Mouse (Mus musculus): ENCODE results near the gene Bhlha9. TPM values are rescaled to one million over a fixed set of nuclear protein-coding genes. Genes with fewer than 3 reads are reported as not detected.

Gene Bhlha9
- 2.4 and 3.2 TPM in 2 replicates for polyA plus RNA-seq (2015; fragmentation: Nextera tagmentation; extraction: Ambion mirVana)

GRCm38 (mm10) chr11:76671871-76672475 lies at the start of gene Bhlha9:
Gene Bhlha9, plus strand, starts transcription at chr11:76672470.

GRCm38 (mm10) chr11:76679508-76679907 lies 7.2 kb downstream of the Bhlha9 start, which contains the start of gene Trarg1:
Gene Trarg1, plus strand, starts transcription at chr11:76679808.

Other genes with a start within 250 kb of the Bhlha9 start
- 76.3 and 84.9 TPM in 2 replicates for gene Abr, start 50.2 kb upstream of the Bhlha9 start, polyA plus RNA-seq (2015; fragmentation: Nextera tagmentation; extraction: Ambion mirVana)
- 1.7 and 7.6 TPM in 2 replicates for gene Trarg1, start 7.3 kb downstream of the Bhlha9 start, polyA plus RNA-seq (2015; fragmentation: Nextera tagmentation; extraction: Ambion mirVana)
- gene Gosr1, start 91.1 kb downstream of the Bhlha9 start, polyA plus RNA-seq (2015; fragmentation: Nextera tagmentation; extraction: Ambion mirVana), result 20.1 and 20.4 TPM in 2 replicates
- gene Cpd, start 174.5 kb downstream of the Bhlha9 start, polyA plus RNA-seq (2015; fragmentation: Nextera tagmentation; extraction: Ambion mirVana), result 5.4 and 5.9 TPM in 2 replicates
- 0.17 and 0.40 TPM in 2 replicates for gene Tmigd1, start 229.7 kb downstream of the Bhlha9 start, polyA plus RNA-seq (2015; fragmentation: Nextera tagmentation; extraction: Ambion mirVana)